Mouse (Mus musculus): Measurements from ENCODE around the gene Rnaset2b. TPM values are rescaled to one million over a fixed set of nuclear protein-coding genes. Genes with fewer than 3 reads are reported as not detected.

Rnaset2b gene
- 69.9 and 76.3 TPM in 2 replicates for polyA plus RNA-seq (2021; fragmentation: Nextera tagmentation)
- long read RNA-seq, experiment 1, transcript Rnaset2b-201 (9 exons, 1,783 nt) = major isoform, 28 of 31 reads
- long read RNA-seq, experiment 1, partial matches to known transcripts = 2 of 31 reads
- long read RNA-seq, experiment 1, other reads (novel, unspliced or antisense) = 0 of 31 reads
- long read RNA-seq, experiment 2, transcript Rnaset2b-201 (9 exons, 1,783 nt) = major isoform, 31 of 31 reads
- long read RNA-seq, experiment 2, partial matches to known transcripts = 0 of 31 reads
- long read RNA-seq, experiment 2, other reads (novel, unspliced or antisense) = 0 of 31 reads

DNA sequence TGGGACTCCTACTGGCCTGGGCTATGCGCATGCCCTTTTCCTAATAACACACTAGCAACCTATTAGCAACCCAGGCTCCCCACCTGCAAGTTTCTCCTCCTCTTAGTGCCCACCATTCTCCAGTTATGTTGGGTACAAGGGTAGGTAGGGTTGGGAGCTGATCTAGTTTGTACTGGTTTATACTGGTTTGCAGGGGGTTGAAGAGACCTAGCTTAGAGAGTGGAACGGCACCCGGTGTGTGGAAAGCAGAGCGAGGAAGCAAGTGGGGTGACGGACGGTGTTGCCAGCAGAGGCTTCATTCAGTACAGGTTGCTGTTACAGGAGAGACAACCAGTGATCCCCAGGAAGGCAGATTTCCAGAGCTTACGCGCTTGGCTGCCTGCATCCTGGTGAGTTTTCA, at the start of gene Rnaset2b:
TSS of gene Rnaset2b (plus strand) at position 301 of the 400 bp plus-strand sequence.

GRCm38 (mm10) chr17:6947984-6948768, 22.3 kb upstream of the Rnaset2b start, which contains the start of gene Rsph3b:
Gene Rsph3b (minus strand): TSS chr17:6948682.

GRCm38 (mm10) chr17:6960776-6961175, 9.7 kb upstream of the Rnaset2b start, which contains the start of gene Tagap1:
Gene Tagap1 (minus strand): TSS chr17:6961156.

GRCm38 (mm10) chr17:6978287-6979248, 8.1 kb downstream of the Rnaset2b start, which contains the start of gene Gm49721:
Gene Gm49721 (plus strand): TSS chr17:6978904.

GRCm38 (mm10) chr17:7025257-7025656, 54.8 kb downstream of the Rnaset2b start, which contains the start of gene Gm1604a:
Gene Gm1604a (plus strand): TSS chr17:7025568.

Other genes with a start within 250 kb of the Rnaset2b start
- gene Ezr, start 187.8 kb upstream of the Rnaset2b start, polyA plus RNA-seq (2021; fragmentation: Nextera tagmentation) = 19.0 and 20.3 TPM in 2 replicates
- gene Rsph3b, start 22.0 kb upstream of the Rnaset2b start, polyA plus RNA-seq (2021; fragmentation: Nextera tagmentation) = 39.7 and 44.5 TPM in 2 replicates
- gene Tagap1, start 9.5 kb upstream of the Rnaset2b start, polyA plus RNA-seq (2021; fragmentation: Nextera tagmentation) = 66.0 and 79.6 TPM in 2 replicates
- 0.41 TPM in 1 of 2 replicates, not detected in the other for gene Gm49721, start 8.3 kb downstream of the Rnaset2b start, polyA plus RNA-seq (2021; fragmentation: Nextera tagmentation)
- 2.1 and 2.9 TPM in 2 replicates for gene Gm1604a, start 54.9 kb downstream of the Rnaset2b start, polyA plus RNA-seq (2021; fragmentation: Nextera tagmentation)
- 10.5 and 18.1 TPM in 2 replicates for gene Rps6ka2, start 199.5 kb downstream of the Rnaset2b start, polyA plus RNA-seq (2021; fragmentation: Nextera tagmentation)